Mouse (Mus musculus) thymus, postnatal 0 days (tissue): Measurements from ENCODE around the gene Gm45837. TPM values are rescaled to one million over a fixed set of nuclear protein-coding genes. Genes with fewer than 3 reads are reported as not detected.

Source experiments
- DNase-seq: peaks from one replicate; pipeline ENCODE4 v3.0.0-alpha.2; 2015; ENCODE audit warnings: low spot score
- polyA plus RNA-seq: library from polyadenylated mRNA; unstranded; fragments of >200 nt; fragmentation: Nextera tagmentation; extraction: Ambion mirVana; gene quantifications from 2 replicates; pipeline ENCODE4 v1.2.1, GENCODE M21; 2015

The Gm45837 gene
- polyA plus RNA-seq = 1.1 TPM in 1 of 2 replicates, not detected in the other

GRCm38 (mm10) chr7:101410267-101410936 lies at the start of gene Gm45837:
Gene Gm45837 (plus strand): TSS chr7:101410886.
- no peak for DNase-seq

GRCm38 (mm10) chr7:101361021-101361420 lies 49.7 kb upstream of the Gm45837 start:
- no peak for DNase-seq

GRCm38 (mm10) chr7:101361767-101362166 lies 48.9 kb upstream of the Gm45837 start:
- DNase-seq = no peak

DNA sequence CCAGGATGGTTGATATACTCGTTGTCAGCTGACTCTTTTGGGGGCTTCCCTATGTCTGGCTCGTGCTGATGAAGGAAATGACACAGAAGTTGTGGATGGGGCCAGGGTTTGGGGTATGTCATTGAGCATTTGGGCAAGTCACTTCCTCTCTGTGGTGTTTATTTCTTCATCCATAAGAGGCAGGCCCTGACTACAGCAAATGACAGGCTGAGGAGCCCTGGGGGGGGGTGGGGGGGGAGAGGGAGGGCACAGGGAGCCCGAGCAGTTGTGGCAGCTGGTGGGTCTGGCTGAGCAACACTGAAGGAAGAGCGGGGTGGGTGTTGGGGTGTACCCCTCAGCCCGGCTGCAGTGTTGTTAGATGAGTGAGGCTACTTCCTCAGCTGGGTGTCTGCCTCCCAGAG lies 47.9 kb upstream of the Gm45837 start:
- DNase-seq = peak; percentile 50

DNA sequence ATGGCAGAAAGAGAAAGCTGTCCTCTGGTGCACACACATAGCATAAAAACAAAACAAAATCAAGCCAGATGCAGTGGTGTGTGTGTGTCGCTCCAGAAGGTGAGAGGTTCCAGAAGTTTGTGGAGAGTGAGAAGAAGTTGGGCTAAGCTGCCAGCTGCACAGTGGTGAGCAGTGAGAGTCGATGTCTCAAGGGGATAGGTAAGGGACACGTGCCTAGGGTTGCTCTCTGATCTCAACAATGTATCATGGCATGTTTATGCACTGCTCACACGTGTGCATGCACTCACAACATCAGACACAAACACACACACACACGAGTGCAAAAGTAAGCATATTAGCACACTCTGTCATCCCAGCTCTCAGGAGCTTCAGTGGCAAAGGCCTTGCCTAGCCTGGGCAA lies 46.8 kb upstream of the Gm45837 start:
- DNase-seq = no peak

DNA sequence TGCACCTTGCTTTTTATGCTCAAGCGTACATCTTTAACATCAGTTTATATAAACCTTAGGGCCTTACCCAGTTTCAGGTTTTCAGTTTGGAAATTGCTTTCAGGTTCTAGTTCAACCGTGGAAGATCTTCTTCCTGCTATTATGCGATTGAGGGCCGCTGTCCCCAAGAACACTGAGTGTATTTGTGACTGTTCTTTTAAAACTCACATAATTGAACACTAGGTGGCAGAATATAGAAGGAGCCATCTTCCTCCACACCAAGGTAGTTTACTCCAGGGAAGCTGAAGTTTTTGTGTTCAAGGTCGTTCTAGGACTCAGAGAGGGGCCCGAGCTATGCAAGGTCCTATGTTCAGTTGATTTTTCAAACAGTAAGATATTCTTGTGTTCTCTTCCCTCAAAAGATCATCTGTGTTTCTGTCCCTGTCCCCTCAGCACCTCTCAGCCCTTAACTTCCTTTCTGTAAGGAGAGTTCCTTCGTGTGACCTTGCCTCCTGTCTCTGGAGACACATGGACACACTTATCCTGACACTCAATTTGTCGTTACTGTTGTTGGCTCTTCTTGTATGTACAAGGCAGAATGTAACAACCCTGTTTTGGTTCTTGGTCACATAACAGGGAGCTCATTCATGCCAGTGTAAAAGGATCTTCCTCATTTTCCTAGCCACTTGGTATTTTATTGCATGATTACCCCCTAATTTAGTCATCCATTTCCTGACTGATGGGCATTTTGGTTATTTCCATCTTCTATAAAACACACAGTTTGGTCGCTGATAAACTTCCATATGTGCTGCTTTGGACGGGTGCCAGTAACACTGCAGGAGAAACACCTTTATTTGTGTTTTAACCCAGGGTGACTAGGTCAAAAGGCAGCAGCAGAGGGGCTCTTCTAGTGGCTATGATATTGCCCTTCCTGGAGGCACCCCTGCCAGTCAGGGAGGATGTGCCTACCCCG lies 42.5 kb upstream of the Gm45837 start:
- DNase-seq = peak; percentile 36

GRCm38 (mm10) chr7:101369666-101370065 lies 41.0 kb upstream of the Gm45837 start:
- no peak for DNase-seq

- no peak for DNase-seq
Measured at GRCm38 (mm10) chr7:101373082-101373481, 37.6 kb upstream of the Gm45837 start.

- peak; percentile 69 for DNase-seq
Measured at GRCm38 (mm10) chr7:101374155-101374554, 36.5 kb upstream of the Gm45837 start.

DNA sequence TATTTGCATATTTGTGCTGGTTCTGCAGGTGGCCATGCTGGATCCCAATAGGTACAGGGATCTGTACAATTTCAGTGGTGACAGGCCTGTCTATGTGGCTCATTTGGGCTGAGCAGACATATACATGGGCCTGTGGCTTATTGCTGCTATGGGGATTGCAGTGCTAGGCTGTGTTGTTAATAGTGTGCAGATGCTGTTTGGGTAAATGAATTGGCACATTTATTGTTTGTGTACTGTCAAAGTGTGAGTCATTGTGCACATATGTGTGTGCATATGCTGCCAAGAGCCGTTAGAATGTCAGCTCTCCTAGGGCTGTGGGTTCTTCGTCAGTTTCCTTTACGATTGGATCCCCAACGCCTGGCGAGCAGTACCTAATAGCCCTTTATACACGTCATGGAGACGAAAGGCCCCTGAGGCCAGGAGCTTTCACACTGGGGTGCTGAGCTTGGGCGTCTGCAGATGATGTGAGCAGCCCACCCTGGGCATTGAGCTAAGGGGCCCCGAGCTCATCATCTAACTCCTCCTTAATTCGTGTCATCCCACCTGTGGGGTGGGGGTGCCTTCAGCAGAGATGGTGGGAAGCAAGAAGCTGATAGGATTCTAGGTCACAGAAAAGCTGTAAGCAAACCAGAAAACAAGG lies 33.9 kb upstream of the Gm45837 start:
- no peak for DNase-seq

- DNase-seq = peak; percentile 87
Measured at GRCm38 (mm10) chr7:101377741-101378262, 32.9 kb upstream of the Gm45837 start.

DNA sequence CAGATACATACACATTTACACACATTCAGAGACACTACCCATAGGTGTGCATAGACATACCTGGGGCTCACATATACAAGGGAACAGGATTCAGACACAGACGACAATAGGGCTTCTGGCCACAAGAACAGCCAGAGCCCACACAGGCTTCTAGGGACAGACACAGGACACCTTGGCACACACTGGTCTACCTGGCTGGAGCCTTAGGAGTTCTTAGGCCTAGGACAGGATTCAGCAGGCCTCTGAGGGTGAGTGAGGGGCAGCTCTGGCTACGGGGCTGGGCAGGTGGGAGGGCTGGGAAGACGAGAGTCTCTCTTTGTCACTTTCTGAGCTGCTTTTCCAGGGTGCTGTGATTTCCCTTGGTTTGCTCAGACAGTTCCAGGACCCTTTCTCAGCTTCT lies 32.4 kb upstream of the Gm45837 start:
- no peak for DNase-seq

DNA sequence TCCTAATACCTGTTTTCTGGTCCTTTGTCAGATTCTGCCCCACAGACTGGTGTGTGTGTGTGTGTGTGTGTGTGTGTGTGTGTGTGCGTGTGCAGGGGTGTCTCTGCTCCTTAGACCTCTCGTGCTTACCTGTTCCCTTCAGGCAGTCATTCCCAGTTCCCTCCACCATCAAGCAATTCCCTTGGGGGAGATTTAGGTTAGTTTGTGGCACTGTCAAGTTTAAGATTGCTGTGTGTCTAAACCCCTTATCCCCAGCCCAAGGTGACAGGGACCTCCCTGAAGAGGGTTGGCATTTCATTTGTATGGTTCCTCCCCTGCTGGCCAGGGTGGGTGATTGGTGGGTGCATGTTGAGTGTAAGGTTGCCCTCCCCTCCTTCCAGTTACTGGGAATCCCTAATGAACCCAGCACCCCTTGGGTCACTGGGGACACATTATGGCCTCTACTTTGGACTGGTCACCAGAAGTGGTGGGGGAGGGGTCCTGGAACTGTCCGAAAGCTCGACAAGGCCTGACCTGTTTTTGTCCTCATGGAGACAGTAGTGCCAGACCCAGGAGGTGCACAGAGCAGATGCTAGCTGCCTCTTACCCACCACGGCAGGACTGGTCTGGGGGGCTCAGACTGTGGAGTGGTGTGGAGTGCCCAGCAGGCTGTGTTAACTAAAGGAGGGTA lies 31.8 kb upstream of the Gm45837 start:
- peak; percentile 31 for DNase-seq

DNA sequence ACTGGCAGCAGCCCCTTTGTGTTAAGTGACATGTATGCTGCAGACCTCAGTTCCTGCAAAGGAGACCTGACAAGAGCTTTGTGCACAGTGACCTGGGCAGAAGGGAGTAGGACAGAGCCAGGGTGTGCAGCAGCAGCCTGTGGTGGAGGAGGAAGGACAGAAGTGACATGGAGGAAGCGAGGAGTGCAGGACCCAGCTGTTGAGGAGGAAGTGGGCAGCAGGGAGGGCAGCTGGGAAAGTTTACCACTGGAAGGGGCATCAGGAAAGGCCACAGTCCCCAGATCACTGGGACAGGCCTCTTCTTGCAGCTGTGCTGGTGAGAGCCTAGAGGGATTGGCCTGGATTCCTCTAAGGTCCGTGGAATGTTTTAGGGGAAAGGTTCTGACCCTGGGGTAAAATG lies 31.0 kb upstream of the Gm45837 start:
- DNase-seq = no peak

- no peak for DNase-seq
Measured at GRCm38 (mm10) chr7:101381512-101381911, 29.2 kb upstream of the Gm45837 start.

GRCm38 (mm10) chr7:101382378-101382777 lies 28.3 kb upstream of the Gm45837 start:
- no peak for DNase-seq

DNA sequence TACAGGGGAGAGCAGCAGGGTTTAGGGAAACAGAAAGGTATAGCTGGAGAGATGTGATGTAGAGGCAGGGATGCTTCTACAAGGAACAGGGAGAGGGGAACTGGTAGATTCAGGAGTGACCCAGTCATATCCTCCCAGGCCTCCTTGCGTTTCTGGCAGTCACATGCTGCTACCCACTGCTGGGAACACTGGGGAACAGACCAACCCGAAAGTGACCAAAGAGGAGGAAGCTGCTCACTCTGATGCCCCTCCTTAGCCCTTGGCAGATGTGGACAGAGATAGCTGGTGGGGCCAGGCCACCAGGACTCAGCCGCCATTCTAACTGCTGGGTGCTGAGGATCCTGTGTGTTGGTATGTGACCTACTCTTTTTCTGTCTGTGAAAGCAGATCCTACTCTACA lies 26.9 kb upstream of the Gm45837 start:
- no peak for DNase-seq

DNA sequence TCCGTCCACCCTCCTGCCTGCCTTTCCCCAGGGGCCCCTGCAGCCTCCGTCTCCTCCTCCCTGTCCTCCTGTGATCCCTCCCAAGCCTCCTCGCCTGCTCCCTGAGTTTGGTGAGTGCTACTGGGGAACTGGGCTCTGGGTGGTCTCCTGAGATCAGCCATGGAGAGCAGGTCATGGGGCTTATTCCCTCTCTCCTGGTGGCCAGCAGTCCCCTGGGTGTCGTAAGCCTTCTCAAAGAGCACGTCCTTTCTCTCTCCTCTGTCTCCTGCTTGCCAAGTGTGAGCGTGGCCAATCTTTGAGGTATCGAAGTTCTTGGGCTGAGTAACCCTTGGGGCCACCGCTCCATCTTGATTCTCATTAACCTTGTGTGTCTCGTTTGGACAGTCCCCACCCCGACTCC lies 25.8 kb upstream of the Gm45837 start:
- no peak for DNase-seq

GRCm38 (mm10) chr7:101385331-101385733 lies 25.4 kb upstream of the Gm45837 start:
- no peak for DNase-seq

DNA sequence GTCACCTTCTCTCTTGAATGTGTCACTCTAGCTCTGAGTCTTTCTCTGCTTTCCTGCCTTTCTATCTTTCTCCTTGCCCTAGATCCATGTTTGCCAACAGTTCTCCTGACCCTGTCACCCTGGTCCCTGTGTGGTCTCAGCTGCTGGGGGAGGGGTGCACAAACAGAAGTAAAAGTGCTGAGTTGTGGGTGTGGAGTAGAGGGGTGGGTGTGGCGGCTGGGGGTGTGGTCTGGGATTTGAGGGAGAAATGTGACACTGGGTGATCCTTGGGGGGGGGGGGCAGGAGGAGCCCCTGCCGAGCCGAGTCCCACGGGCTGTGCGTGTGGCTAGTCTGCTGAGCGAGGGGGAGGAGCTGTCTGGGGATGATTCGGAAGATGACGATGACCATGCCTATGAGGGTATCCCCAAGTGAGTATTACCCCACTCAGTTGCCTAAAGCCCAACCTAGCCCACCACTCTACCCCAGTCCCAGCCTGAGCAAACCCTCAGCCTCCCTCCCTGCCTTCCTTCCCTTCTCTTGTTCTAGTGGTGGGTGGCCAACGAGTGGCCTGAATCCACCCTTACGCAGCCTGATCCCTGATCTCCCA lies 24.7 kb upstream of the Gm45837 start:
- no peak for DNase-seq

DNA sequence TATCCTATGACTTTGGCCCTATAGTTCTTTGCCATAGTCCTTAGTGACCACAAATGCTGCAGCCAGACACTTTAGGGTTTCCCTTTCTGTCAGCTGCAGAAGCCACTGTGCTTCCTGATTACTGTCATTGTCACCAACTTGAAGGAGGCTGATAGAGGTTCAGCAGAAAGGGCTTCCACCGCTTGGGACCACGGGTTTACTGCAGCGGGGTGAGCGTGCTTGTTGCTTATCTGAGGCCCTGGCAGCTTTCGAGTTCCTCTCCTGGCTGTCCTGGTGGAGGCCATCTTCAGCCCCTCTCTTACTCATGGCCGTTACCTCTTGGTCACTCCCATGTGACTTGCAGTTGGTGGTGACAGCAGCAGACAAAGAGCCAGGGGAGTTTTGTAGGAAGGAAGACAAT lies 21.4 kb upstream of the Gm45837 start:
- DNase-seq = no peak
